Mouse (Mus musculus) brain, embryonic 14.5 days (tissue): ENCODE data around the gene Rab11fip2.

Experiments
- CTCF ChIP-seq: fragments of 200-500 bp; IDR thresholded peaks from 2 replicates; pipeline ENCODE4 v1.5.1; 2012; ENCODE audit warnings: inconsistent platforms, mild to moderate bottlenecking, moderate library complexity, borderline replicate concordance; ENCODE audit not compliant: insufficient read depth, insufficient read length; ENCODE audit errors: extremely low read depth
- POLR2A ChIP-seq: fragments of 200-500 bp; IDR thresholded peaks from 2 replicates; pipeline ENCODE4 v1.6.1; 2012; ENCODE audit warnings: mild to moderate bottlenecking, inconsistent platforms, borderline replicate concordance; ENCODE audit not compliant: poor library complexity, insufficient read depth, insufficient read length, severe bottlenecking; ENCODE audit errors: extremely low read depth

DNA sequence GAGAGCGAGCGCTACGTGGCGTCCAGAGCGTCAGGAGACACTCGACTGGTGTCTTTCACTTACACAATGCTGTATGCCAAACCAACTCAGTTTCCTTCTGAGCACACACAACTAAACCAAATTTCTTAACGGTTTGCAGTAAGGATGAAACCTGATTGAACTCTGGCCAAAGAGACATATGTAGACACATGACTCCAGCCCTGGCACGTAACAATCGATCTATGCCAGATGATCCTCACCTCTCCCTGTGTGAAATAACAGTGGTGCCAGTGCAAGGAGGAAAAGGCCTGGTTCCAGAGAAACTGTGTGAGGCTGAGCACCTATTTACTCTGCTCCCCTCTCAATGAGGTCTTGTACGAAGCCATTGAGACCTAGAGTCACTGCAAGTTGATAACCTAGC, 11.4 kb downstream of the Rab11fip2 start:
- TF ChIP-seq POLR2A (no peak), CTCF (no peak)
